Mouse (Mus musculus) left cerebral cortex, adult 11 months (tissue): ENCODE results near the gene Efs.
"Not testable (repeated sequence)": the region's sequence is repeated elsewhere in the genome, so short reads cannot be mapped to it uniquely, and the experiment has no call there.

ENCODE experiments used
- DNase-seq: peaks from one replicate; pipeline ENCODE4 v3.0.0; 2022; ENCODE audit warnings: low spot score

The Efs gene

DNA sequence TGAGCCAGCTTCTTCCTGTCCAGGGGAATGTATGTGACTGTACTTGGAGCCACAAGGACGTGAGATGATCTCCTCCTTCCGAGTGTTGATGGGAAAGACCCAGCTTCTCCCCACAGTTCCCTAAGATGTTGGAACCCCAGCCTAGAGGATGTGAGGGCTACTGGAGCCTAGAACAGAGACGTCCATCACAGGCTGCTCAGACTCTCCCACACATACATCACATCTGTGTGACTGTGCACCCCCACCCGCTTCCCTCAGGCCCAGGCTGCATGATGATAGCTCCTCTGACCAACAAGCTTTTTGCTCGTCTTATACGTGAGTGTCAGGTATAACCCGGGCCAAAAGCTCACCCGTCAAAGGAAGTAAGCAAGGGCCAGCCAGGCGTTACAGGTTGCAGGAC is 22.9 kb upstream of the Efs start:
- DNase-seq, result no peak

- DNase-seq, result not testable (repeated sequence)
These were observed 21.1 kb upstream of the Efs start for GRCm38 (mm10) chr14:54947008-54947407.

GRCm38 (mm10) chr14:54945975-54946704 is 20.2 kb upstream of the Efs start:
- no peak for DNase-seq

GRCm38 (mm10) chr14:54944939-54945338 is 19.0 kb upstream of the Efs start:
- no peak for DNase-seq

GRCm38 (mm10) chr14:54943971-54944370 is 18.0 kb upstream of the Efs start:
- no peak for DNase-seq

GRCm38 (mm10) chr14:54942479-54942878 is 16.6 kb upstream of the Efs start:
- no peak for DNase-seq

GRCm38 (mm10) chr14:54941024-54941978 is 15.4 kb upstream of the Efs start:
- DNase-seq, result no peak

GRCm38 (mm10) chr14:54940176-54940530 is 14.2 kb upstream of the Efs start:
- DNase-seq, result no peak

GRCm38 (mm10) chr14:54939434-54940175 is 13.7 kb upstream of the Efs start:
- DNase-seq, result peak; percentile 44

DNA sequence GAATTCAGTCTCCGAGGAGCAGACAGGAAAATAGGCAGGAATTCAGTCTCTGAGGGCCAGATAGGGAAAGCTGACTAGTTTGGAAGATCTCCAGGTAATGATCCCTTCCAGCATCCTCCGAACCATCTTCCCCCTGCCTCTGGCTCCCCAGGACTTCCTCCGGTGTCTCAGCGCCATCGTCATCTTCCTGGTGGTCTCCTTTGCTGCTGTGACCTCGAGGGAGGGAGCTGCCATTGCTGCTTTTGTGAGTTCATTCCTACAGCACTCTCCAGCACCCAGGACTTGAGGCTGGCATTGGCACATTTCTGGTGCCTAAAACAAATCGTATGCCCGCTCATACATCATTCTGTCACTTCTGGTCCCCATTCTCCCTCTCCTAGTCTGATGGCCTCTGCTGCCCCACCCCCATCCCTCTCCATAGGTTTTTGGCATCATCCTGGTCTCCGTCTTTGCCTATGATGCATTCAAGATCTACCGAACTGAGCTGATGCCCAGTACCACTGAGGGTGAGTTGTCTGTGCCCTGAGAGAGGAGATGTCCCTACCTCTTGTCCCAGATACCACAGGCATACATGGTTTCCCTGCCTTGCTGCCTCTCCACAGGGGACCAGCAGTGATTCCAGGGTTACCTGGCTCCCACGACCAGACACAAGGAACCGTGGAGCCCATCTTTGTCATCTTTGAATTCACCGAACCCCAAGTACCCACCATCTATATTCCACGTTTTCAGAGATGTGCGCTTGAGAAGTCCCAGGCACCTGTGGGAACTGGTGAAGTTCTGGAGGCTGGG is 12.7 kb upstream of the Efs start:
- no peak for DNase-seq

- DNase-seq, result no peak
These were observed 11.6 kb upstream of the Efs start for GRCm38 (mm10) chr14:54937361-54938182.

GRCm38 (mm10) chr14:54936831-54937160 is 10.9 kb upstream of the Efs start:
- no peak for DNase-seq

- DNase-seq, result peak; percentile 82
These were observed 10.2 kb upstream of the Efs start, which contains the start of gene Cmtm5 for GRCm38 (mm10) chr14:54935904-54936830. TSS of gene Cmtm5 (plus strand) at chr14:54936261.

- DNase-seq, result no peak
These were observed 6.8 kb upstream of the Efs start, which contains the start of gene Il25 for GRCm38 (mm10) chr14:54932645-54933150. TSS of gene Il25 (plus strand) at chr14:54932695.

- no peak for DNase-seq
These were observed 4.5 kb upstream of the Efs start for GRCm38 (mm10) chr14:54930431-54930830.

DNA sequence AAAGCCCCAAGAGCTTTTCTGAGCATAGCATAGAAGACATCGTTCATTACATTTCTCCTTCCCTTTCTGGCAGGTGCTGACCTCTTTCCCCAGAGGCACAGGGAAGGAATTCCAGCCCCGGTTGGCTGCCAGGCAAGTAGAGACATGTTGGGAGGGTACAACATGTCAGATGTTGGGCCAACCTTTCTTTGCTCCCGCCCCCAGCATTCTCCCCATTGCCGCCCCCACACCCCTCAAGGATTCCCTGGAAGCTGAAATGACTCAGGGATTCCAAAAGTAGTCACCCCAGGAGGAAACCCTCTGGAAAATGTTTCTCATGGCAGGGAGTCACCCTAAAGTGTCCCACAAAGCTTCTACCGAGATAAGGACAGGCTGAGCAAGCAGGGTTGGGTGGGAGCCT is 3.9 kb upstream of the Efs start:
- DNase-seq, result no peak

DNA sequence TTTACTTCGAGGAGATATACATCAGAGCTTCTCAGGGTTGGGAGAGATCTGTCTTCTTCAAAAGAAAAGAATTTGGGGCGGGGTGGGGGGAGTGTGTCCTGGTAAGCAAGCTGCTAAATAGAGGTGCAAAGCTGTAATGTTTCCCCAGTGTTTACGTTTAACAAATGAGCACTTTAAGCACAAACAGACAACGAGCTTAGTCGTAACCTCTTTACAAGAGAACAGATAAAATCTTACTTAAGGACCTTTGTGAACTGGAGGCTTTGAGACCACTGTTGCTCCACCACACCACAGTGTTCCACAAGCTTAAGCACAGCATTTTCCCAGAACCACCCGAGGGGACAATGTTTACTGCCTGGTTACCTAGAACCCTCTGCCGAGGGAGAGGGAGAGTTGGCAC is 1.4 kb upstream of the Efs start:
- DNase-seq, result no peak

DNA sequence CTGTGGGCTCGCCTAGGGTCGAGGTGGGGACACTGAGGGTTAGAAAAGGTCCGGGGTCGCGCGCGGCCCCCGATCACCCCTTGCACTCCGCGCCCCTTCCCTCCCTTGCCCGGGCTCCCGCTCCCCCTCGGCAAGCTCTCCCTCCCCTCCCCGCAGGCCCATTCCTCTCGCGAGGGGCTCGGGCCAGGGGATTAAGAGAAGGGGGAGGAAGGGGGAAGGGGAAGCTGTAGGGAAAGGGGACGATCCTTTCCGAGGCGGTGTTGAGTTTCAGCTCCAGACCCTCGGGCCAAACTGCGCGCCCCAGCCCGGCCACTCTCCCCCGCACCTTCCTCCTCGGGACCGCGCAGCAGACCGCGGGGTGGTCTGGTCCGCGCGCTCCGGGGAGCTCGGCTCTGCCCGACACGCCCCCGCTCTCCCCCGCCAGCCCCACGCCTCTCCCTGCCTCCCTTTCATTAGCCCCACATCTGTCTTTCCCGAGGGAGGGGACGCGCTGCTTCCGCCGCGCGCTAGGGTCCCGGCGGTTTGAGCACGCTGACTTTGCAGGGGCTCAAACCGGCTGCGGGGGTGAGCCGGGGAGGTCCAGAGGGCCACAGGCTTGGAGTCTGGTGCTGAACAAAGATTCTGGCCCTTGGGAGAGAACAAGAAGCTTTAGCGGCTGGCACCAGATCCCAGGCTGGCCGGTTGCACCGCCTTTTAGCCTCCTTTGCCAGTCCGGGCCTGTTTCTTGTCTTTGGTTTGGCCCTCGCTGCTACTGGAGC is 654 bp upstream of the Efs start:
- no peak for DNase-seq
